Mouse (Mus musculus): Measurements from ENCODE around the gene Wdr81. TPM values are rescaled to one million over a fixed set of nuclear protein-coding genes. Genes with fewer than 3 reads are reported as not detected.

Wdr81 gene
- polyA plus RNA-seq, 1 experiment from 2014 or later: 6.5 TPM

DNA sequence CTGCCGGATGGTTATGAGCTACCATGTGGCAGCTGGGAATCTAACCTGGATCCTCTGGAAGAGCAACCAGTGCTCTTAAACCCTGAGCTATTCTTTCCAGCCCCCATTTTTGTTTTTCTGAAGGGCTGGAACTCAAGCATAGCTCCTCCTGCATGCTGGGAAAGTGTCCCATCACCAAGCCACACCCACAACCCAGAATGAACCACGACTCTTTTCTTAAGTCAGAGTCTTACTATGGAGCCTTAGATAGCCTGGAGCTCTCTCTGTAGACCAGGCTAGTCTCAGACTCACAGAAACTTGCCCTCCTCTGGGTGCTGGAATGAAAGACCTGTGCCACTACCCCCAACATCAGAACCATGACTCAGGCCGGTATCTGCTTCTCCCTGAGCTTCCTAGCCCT is 5.9 kb downstream of the Wdr81 start:
- WGBS: 76% methylated on average over 3 of the region's 3 CpGs
- no peak overlapping the region for H3K4me3 ChIP-seq
- no peak overlapping the region for H3K4me2 ChIP-seq
- no peak overlapping the region for H3K27ac ChIP-seq
- H3K4me1 ChIP-seq: peaks cover 18% of the 10 kb centered on the region
- H3K36me3 ChIP-seq: peaks cover 72% of the 10 kb centered on the region
- no peaks in the 10 kb centered on the region for H3K9me3 ChIP-seq
- H3K9ac ChIP-seq: no peak overlapping the region
- H3K27me3 ChIP-seq: no peaks in the 10 kb centered on the region
- ATAC-seq (ENCODE audit: insufficient number of reproducible peaks, low FRiP score, low TSS enrichment, low read depth): no peak

DNA sequence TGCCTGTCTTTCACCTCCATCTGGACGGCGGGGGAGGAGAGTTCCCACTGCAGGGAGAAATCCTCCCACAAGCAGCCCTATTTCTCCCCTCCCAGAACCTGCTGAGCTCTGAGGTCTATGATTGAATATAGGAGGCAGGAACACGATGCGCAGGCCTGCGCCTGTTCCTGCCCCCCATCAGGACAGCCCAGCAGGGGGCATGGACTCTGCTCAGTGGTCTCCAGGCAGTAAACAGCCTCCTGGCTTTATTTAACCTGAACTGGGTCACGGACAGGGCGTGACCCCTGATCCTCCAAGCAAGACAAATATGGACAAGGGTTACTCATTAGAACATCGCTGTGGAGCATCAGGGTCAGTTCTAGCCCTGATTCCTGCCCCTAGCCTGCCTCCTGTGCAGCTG is 10.8 kb downstream of the Wdr81 start:
- H3K4me2 ChIP-seq: no peak overlapping the region
- no peaks in the 10 kb centered on the region for H3K4me1 ChIP-seq
- peaks cover 62% of the 10 kb centered on the region for H3K36me3 ChIP-seq
- 53% methylated on average over 8 of the region's 8 CpGs for WGBS
- no peaks in the 10 kb centered on the region for H3K27me3 ChIP-seq
- H3K9me3 ChIP-seq: no peaks in the 10 kb centered on the region
- H3K4me3 ChIP-seq: no peak overlapping the region
- no peak for ATAC-seq (ENCODE audit: insufficient number of reproducible peaks, low FRiP score, low TSS enrichment, low read depth)
- no peak overlapping the region for H3K27ac ChIP-seq
- no peak overlapping the region for H3K9ac ChIP-seq

DNA sequence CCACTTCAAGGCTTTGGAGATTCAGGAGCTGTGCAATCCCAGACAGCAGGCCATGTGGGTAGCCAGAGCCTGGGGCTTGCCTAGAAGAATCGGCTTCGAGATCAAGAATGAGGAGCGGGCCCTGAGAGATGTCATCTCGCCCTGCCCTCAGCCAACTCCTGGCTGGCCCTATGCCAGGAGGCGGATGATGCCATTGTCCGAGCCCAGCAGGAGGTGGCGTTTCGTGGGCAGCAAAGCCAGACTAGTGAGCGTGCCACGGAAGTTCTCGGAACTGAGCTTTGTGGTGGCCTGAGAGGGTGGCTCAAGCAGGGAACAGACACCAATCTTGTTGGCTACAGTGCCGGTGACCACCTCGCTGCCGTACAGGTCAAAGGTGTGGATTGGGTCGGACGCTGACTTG is 12.9 kb downstream of the Wdr81 start:
- 88% methylated on average over 16 of the region's 16 CpGs for WGBS
- no peaks in the 10 kb centered on the region for H3K9me3 ChIP-seq
- H3K36me3 ChIP-seq: peaks cover 41% of the 10 kb centered on the region
- no peak overlapping the region for H3K9ac ChIP-seq
- ATAC-seq (ENCODE audit: insufficient number of reproducible peaks, low FRiP score, low TSS enrichment, low read depth): no peak
- no peak overlapping the region for H3K4me2 ChIP-seq
- no peak overlapping the region for H3K4me3 ChIP-seq
- no peaks in the 10 kb centered on the region for H3K27me3 ChIP-seq
- no peaks in the 10 kb centered on the region for H3K4me1 ChIP-seq
- H3K27ac ChIP-seq: no peak overlapping the region

DNA sequence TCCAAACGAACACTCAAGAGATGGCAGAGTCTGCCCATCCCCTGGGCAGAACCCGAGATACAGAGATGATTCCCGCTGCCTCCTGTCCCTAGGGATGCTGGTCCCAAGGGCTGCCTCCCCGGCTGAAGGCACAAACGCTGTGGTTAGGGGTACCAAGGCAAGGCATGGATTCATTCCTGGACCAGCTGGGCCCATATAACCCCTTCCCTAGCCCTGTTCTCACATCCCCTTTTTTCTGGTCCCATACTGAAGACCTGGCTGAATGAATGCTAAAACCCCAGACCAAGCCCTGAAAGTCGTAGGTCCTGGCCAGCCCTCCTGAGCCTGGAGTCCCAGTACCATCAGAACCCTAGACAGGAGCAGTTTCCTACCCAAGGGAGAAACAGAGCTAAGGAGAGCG is 13.5 kb downstream of the Wdr81 start:
- H3K36me3 ChIP-seq: peaks cover 36% of the 10 kb centered on the region
- no peak overlapping the region for H3K27ac ChIP-seq
- H3K9me3 ChIP-seq: no peaks in the 10 kb centered on the region
- H3K4me2 ChIP-seq: no peak overlapping the region
- no peak overlapping the region for H3K4me3 ChIP-seq
- no peaks in the 10 kb centered on the region for H3K4me1 ChIP-seq
- no peak overlapping the region for H3K9ac ChIP-seq
- WGBS: 72% methylated on average over 7 of the region's 7 CpGs
- ATAC-seq (ENCODE audit: insufficient number of reproducible peaks, low FRiP score, low TSS enrichment, low read depth): no peak
- no peaks in the 10 kb centered on the region for H3K27me3 ChIP-seq

- Histone ChIP-seq H3K27me3 (no peaks in the 10 kb centered on the region), H3K4me3 (no peak overlapping the region), H3K9me3 (no peaks in the 10 kb centered on the region), H3K9ac (no peak overlapping the region), H3K27ac (no peak overlapping the region), H3K4me2 (no peak overlapping the region), H3K4me1 (no peaks in the 10 kb centered on the region), H3K36me3 (peaks cover 27% of the 10 kb centered on the region)
- no peak for ATAC-seq (ENCODE audit: insufficient number of reproducible peaks, low FRiP score, low TSS enrichment, low read depth)
- 97% methylated on average over 3 of the region's 3 CpGs for WGBS
These were observed 14.6 kb downstream of the Wdr81 start for GRCm38 (mm10) chr11:75439951-75440350.

GRCm38 (mm10) chr11:75439363-75439762 is 15.2 kb downstream of the Wdr81 start, which contains the start of gene Serpinf2:
Serpinf2 (minus strand) TSS chr11:75439591.
- Histone ChIP-seq H3K4me1 (no peaks in the 10 kb centered on the region), H3K4me3 (no peak within 1 kb of the TSS), H3K27me3 (no peaks in the 10 kb centered on the region), H3K36me3 (peaks cover 22% of the 10 kb centered on the region), H3K4me2 (no peak within 1 kb of the TSS), H3K27ac (no peak within 1 kb of the TSS), H3K9ac (no peak within 1 kb of the TSS), H3K9me3 (no peaks in the 10 kb centered on the region)
- no peak for ATAC-seq (ENCODE audit: insufficient number of reproducible peaks, low FRiP score, low TSS enrichment, low read depth)
- 85% methylated on average over 6 of the region's 6 CpGs for WGBS

DNA sequence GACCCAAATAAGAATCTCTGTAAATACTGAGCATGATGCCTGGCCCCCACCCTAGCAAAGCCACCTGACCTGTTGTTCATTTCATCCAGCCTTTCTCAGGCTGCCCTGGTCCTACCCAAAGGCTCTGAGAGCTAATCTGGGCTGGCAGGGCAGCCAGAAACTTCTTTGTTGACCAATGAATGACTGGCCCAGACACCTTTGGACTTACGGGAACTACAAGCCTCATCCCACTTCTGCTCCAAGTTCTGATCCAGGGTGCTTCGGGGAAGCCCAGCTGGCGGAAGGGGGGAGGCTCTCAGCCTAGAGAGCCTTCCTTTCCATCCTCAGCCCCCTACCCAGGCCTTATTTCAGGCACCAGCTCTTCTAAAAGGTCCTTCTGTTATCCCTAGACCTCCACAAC is 15.7 kb downstream of the Wdr81 start:
- no peaks in the 10 kb centered on the region for H3K27me3 ChIP-seq

DNA sequence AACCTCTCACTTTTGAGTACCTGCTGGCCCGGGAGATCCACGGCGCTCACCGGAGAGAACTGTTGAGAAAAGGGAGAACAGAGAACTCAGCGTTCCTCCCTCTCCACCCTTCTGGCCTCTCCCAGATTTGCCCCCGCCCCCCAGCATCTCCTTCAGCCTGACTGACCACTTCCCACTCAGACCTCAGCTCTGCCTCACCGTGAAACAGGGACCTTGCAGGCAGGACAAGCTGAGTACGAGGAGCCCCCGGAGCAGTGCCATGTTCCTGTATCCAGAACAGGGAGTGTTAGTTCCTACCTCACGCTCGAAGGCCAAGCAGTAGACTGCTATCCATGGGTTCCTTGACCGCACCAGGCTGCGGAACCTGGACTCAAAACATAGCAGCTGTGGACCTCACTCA is 16.3 kb downstream of the Wdr81 start:
- ATAC-seq (ENCODE audit: insufficient number of reproducible peaks, low FRiP score, low TSS enrichment, low read depth): no peak
- H3K27ac ChIP-seq: no peak overlapping the region
- H3K9me3 ChIP-seq: no peaks in the 10 kb centered on the region
- no peaks in the 10 kb centered on the region for H3K4me1 ChIP-seq
- 80% methylated on average over 13 of the region's 13 CpGs for WGBS
- H3K9ac ChIP-seq: no peak overlapping the region
- H3K4me3 ChIP-seq: no peak overlapping the region
- H3K27me3 ChIP-seq: no peaks in the 10 kb centered on the region
- peaks cover 10% of the 10 kb centered on the region for H3K36me3 ChIP-seq
- H3K4me2 ChIP-seq: no peak overlapping the region

More for the DNA sequence above, 15.7 kb downstream of the Wdr81 start:
- Histone ChIP-seq H3K27ac (no peak overlapping the region), H3K9ac (no peak overlapping the region), H3K4me3 (no peak overlapping the region), H3K36me3 (peaks cover 16% of the 10 kb centered on the region), H3K9me3 (no peaks in the 10 kb centered on the region), H3K4me2 (no peak overlapping the region), H3K4me1 (no peaks in the 10 kb centered on the region)
- 85% methylated on average over 3 of the region's 3 CpGs for WGBS
- ATAC-seq (ENCODE audit: insufficient number of reproducible peaks, low FRiP score, low TSS enrichment, low read depth): no peak

- Histone ChIP-seq H3K27me3 (no peaks in the 10 kb centered on the region), H3K9me3 (no peaks in the 10 kb centered on the region), H3K4me1 (peaks cover 4% of the 10 kb centered on the region; the same call in 1 of the 2 replicates), H3K9ac (no peak overlapping the region), H3K4me3 (no peak overlapping the region), H3K36me3 (no peaks in the 10 kb centered on the region), H3K27ac (no peak overlapping the region), H3K4me2 (no peak overlapping the region)
- WGBS: 85% methylated on average over 5 of the region's 5 CpGs
- ATAC-seq (ENCODE audit: insufficient number of reproducible peaks, low FRiP score, low TSS enrichment, low read depth): no peak
These were observed 20.4 kb downstream of the Wdr81 start for GRCm38 (mm10) chr11:75434138-75434537.

- Histone ChIP-seq H3K4me2 (no peak overlapping the region), H3K27ac (no peak overlapping the region), H3K4me3 (no peak overlapping the region), H3K9me3 (no peaks in the 10 kb centered on the region), H3K4me1 (peaks cover 4% of the 10 kb centered on the region; the same call in 1 of the 2 replicates), H3K36me3 (no peaks in the 10 kb centered on the region), H3K27me3 (no peaks in the 10 kb centered on the region), H3K9ac (no peak overlapping the region)
- ATAC-seq (ENCODE audit: insufficient number of reproducible peaks, low FRiP score, low TSS enrichment, low read depth): peak; percentile 62
- WGBS: 57% methylated on average over 11 of the region's 11 CpGs
These were observed 23.2 kb downstream of the Wdr81 start for GRCm38 (mm10) chr11:75431307-75431706.

DNA sequence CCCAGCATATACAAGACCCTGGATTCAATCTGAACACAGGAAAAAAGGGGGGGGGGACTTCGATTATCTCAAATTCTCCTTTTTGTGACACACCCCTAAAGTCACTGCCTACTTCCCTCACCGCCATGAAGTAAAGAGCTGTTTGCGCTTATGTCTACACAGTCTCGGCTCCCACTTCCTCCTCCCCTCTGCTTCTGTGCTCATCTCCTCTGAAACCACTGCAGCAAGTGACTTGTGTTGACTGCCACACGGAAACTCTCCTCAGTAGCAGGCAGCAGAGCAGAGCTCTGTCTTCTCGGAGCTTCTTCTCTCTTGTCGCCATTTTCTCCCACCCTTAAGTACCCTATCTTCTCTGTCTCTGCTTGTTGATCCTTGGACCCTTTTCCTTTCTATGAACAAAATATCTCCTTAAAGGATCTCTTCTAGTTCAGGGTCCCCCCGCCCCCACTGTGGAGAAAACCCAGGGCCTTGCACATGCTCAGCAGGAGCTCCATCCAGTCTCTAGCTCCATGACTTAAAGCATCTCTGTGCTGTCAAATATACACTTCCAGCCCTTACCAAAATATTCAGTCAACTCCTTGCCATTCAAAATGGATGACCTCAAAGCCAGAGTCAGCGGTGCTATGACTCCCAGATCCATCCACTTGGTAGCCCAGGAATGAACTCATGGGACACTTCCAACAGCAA is 25.4 kb downstream of the Wdr81 start:
- H3K4me1 ChIP-seq: peaks cover 4% of the 10 kb centered on the region; the same call in 1 of the 2 replicates
- H3K27me3 ChIP-seq: no peaks in the 10 kb centered on the region
- no peak overlapping the region for H3K9ac ChIP-seq
- no peak overlapping the region for H3K4me2 ChIP-seq
- H3K4me3 ChIP-seq: no peak overlapping the region
- H3K36me3 ChIP-seq: no peaks in the 10 kb centered on the region
- no peak for ATAC-seq (ENCODE audit: insufficient number of reproducible peaks, low FRiP score, low TSS enrichment, low read depth)
- H3K27ac ChIP-seq: no peak overlapping the region
- WGBS: 82% methylated on average over 9 of the region's 9 CpGs
- no peaks in the 10 kb centered on the region for H3K9me3 ChIP-seq

DNA sequence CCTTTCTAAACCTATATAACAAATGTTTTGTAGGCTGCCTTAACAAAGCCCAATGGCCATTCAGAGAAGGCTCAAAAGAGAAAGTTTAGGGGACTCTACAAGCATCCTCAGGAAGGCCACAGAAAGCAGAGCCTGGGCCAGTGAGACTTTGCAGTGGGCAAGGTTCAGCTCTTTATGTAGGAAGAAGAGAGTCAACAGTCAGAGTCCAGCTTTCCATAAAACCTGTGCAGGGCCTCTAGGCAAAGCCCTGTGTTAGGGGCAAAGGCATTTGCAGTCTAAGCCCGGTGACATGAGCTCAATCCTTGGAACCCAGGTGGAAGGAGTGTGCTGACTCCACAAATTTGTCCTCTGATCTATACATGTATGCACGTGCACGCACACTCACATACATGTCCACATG is 30.1 kb downstream of the Wdr81 start:
- no peak overlapping the region for H3K9ac ChIP-seq
- H3K4me2 ChIP-seq: no peak overlapping the region
- no peak overlapping the region for H3K4me3 ChIP-seq
- H3K4me1 ChIP-seq: peaks cover 23% of the 10 kb centered on the region
- no peaks in the 10 kb centered on the region for H3K9me3 ChIP-seq
- ATAC-seq (ENCODE audit: insufficient number of reproducible peaks, low FRiP score, low TSS enrichment, low read depth): no peak
- H3K36me3 ChIP-seq: no peaks in the 10 kb centered on the region
- 85% methylated on average over 3 of the region's 3 CpGs for WGBS
- H3K27ac ChIP-seq: no peak overlapping the region
- H3K27me3 ChIP-seq: no peaks in the 10 kb centered on the region

DNA sequence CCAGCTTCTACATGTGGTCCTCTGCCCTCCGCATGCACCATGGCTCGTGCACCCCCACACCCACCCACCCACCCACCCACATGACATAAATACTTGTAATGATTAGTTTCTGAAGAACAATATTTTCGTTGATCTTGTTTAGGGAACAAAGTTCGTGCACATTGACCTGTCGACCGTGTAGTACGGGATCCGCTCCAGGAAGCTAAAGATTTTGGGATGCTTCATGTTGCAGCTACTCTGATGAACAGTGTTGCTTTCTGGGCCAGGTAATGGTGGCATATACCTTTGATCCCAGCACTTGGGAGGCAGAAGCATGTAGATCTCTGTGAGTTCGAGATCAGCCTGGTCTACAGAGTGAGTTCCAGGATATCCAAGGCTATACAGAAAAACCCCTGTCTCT is 30.5 kb downstream of the Wdr81 start:
- 88% methylated on average over 9 of the region's 9 CpGs for WGBS

More for the DNA sequence above, 30.5 kb downstream of the Wdr81 start:
- Histone ChIP-seq H3K4me2 (no peak overlapping the region), H3K4me3 (no peak overlapping the region), H3K27me3 (no peaks in the 10 kb centered on the region), H3K9me3 (no peaks in the 10 kb centered on the region), H3K9ac (no peak overlapping the region), H3K4me1 (peaks cover 23% of the 10 kb centered on the region), H3K27ac (no peak overlapping the region), H3K36me3 (no peaks in the 10 kb centered on the region)
- no peak for ATAC-seq (ENCODE audit: insufficient number of reproducible peaks, low FRiP score, low TSS enrichment, low read depth)

Data from limb, embryonic 15.5 days (tissue).